Mouse (Mus musculus): ENCODE results near the gene Zkscan16. TPM values are rescaled to one million over a fixed set of nuclear protein-coding genes. Genes with fewer than 3 reads are reported as not detected.

The Zkscan16 gene
- total and polyA plus RNA-seq, 3 experiments, result not detected

DNA sequence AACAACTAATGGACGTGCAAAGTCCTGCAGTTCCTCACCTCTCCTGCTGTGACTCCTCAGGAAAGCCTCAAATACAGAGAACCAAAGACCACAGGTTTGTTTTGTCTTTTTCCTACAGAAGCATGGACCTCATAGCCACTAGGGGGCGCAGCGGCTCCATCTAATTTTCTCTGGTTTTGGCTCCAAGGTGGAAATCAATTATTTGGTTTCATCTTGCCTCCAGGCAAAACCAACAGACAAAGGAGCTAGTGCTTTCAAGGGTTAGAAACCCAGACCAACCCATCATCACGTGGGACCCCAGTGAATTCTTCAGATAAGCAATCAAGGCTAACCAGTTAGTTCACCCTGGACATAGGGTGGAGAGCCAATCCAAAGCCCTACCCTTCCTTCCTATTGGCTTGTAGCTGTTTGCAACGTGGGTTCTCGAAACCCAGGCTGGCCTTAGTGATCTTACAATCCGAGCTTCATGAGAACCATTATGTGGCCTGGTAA is 41.8 kb downstream of the Zkscan16 start (continued):
- no peak for TF ChIP-seq USF2 (IDR thresholded peaks at IDR 0.05; ENCODE audit: borderline replicate concordance in 1 of 2, insufficient read depth in 1 of 2, low read depth in 1 of 2, low read length in 2 of 2)
- no peak for TF ChIP-seq MAFK (IDR thresholded peaks at IDR 0.05; ENCODE audit: borderline replicate concordance, low read depth, low read length)
- no peak for TF ChIP-seq BHLHE40 (IDR thresholded peaks at IDR 0.05; ENCODE audit: borderline replicate concordance, low read depth, low read length)
- TF ChIP-seq TAL1 (IDR thresholded peaks at IDR 0.05; ENCODE audit: low read length), result 0 out of 2 replicates have a peak, but pooled peaks have one; percentile 6
- peak; percentile 50; the same call in 1 of the 2 replicates for TF ChIP-seq MAX (IDR thresholded peaks at IDR 0.05; ENCODE audit: low read length)
- no peak for TF ChIP-seq GABPA (IDR thresholded peaks at IDR 0.05; ENCODE audit: low read depth, low read length)
- 0 out of 2 replicates have a peak, but pooled peaks have one; percentile 24 for TF ChIP-seq TBP (IDR thresholded peaks at IDR 0.05; ENCODE audit: low read depth, low read length)
- no peak for TF ChIP-seq KAT2A (conservative IDR thresholded peaks at IDR 0.05; ENCODE audit: low read depth, low read length)
- no peak for TF ChIP-seq NRF1 (IDR thresholded peaks at IDR 0.05; ENCODE audit: insufficient read depth, low read depth, low read length, poor library complexity, severe bottlenecking)
- no peak for TF ChIP-seq POLR2AphosphoS2 (IDR thresholded peaks at IDR 0.05; ENCODE audit: low read length)
- TF ChIP-seq UBTF (IDR thresholded peaks at IDR 0.05; ENCODE audit: borderline replicate concordance, insufficient read depth, low read depth, low read length), result no peak
- TF ChIP-seq SMC3 (IDR thresholded peaks at IDR 0.05; ENCODE audit: low read depth, low read length), result peak; percentile 90
- no peak for TF ChIP-seq E2F4 (IDR thresholded peaks at IDR 0.05; ENCODE audit: borderline replicate concordance, low read depth, low read length)
- TF ChIP-seq EP300 (IDR thresholded peaks at IDR 0.05; ENCODE audit: low read depth in 1 of 2, low read length in 2 of 2), result peak in 1 of 2 experiments; percentile 22; a peak in 1 of 4 replicates
- TF ChIP-seq NELFE (IDR thresholded peaks at IDR 0.05; ENCODE audit: low read depth, low read length), result no peak
- TF ChIP-seq SIN3A (IDR thresholded peaks at IDR 0.05; ENCODE audit: low read length), result peak; percentile 75
- TF ChIP-seq ZKSCAN1 (IDR thresholded peaks at IDR 0.05; ENCODE audit: low read depth, low read length), result no peak

DNA sequence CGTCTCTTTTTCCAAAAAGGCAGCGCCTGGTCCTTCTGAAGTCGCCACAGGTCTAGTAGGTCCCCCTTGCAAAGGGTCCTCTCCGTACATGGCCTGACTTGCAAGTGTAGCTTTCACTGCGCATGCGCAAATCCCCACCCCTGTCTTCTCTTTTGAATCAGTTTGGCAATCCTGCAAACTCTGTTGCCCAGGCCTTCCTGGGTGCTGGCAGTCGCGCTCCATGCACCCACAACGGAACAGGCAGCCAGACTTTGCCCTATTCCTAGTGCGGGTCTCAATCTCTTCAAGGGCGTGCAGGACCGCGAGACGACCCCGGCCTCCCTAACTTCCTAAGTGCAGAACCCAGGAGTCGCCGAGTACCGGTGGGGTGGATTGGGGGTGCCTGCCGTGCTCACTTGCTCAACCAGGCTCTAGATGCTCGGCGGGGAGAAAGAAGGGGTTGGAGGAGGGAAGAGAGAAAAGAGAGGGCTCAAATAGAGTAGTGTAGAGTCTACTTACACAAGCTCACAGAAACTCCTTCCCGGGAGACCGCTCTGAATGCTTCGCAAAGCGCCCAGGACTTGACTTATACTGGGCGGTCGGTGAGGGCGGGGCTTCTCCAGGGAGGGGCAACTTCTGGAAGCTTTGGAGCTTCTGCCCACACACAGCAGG is 43.2 kb downstream of the Zkscan16 start, which contains the start of gene Ptgr1:
Gene Ptgr1, minus strand, starts transcription at position 580 of the 651 bp plus-strand sequence.
- no peaks in the 10 kb centered on the region; the same call in 1 of the 2 replicates for H3K79me2 ChIP-seq (ENCODE audit: control insufficient read depth, insufficient read depth, low read length, poor library complexity)
- H3K9me3 ChIP-seq (replicated peaks; ENCODE audit: insufficient read depth, low read length), result no peaks in the 10 kb centered on the region
- H3K4me1 ChIP-seq (ENCODE audit: control insufficient read depth in 1 of 2, insufficient read depth in 2 of 2, low read length in 2 of 2), result peaks cover 18 to 32% of the 10 kb centered on the region in 2 experiments
- peak within 1 kb of the TSS; percentile 66 for H3K27ac ChIP-seq (ENCODE audit: control insufficient read depth, low read depth, low read length)
- peak; percentile 97 for DNase-seq (ENCODE audit: low read depth, low spot score)
- peak within 1 kb of the TSS; percentile 88 to 89 for H3K4me3 ChIP-seq (ENCODE audit: control insufficient read depth in 1 of 2, insufficient read depth in 1 of 2, low read depth in 2 of 2, low read length in 2 of 2)
- H3K9ac ChIP-seq (ENCODE audit: control insufficient read depth, low read depth, low read length, poor library complexity, severe bottlenecking), result peak within 1 kb of the TSS; percentile 57
- H3K36me3 ChIP-seq (ENCODE audit: control insufficient read depth in 1 of 2, insufficient read depth in 2 of 2, low read length in 2 of 2), result peaks cover 0 to 28% of the 10 kb centered on the region in 2 experiments; a peak in 2 of 4 replicates
- H3K27me3 ChIP-seq (ENCODE audit: control insufficient read depth in 1 of 2, insufficient read depth in 2 of 2, low read length in 2 of 2), result no peaks in the 10 kb centered on the region
- TF ChIP-seq E2F4 (IDR thresholded peaks at IDR 0.05; ENCODE audit: borderline replicate concordance, low read depth, low read length), result no peak
- TF ChIP-seq ELF1 (IDR thresholded peaks at IDR 0.05; ENCODE audit: low read depth, low read length), result no peak
- TF ChIP-seq RCOR1 (IDR thresholded peaks at IDR 0.05; ENCODE audit: low read depth, low read length), result no peak
- TF ChIP-seq GATA1 (IDR thresholded peaks at IDR 0.05; ENCODE audit: low read depth, low read length), result no peak
- TF ChIP-seq ZKSCAN1 (IDR thresholded peaks at IDR 0.05; ENCODE audit: low read depth, low read length), result no peak
- TF ChIP-seq MEF2A (IDR thresholded peaks at IDR 0.05; ENCODE audit: extremely low read depth, insufficient replicate concordance, low read depth, low read length, poor library complexity, severe bottlenecking), result no peak
- TF ChIP-seq EP300 (IDR thresholded peaks at IDR 0.05; ENCODE audit: low read depth in 1 of 2, low read length in 2 of 2), result no peak
- TF ChIP-seq UBTF (IDR thresholded peaks at IDR 0.05; ENCODE audit: borderline replicate concordance, insufficient read depth, low read depth, low read length), result no peak
- TF ChIP-seq POLR2AphosphoS2 (IDR thresholded peaks at IDR 0.05; ENCODE audit: low read length), result no peak; the same call in 1 of the 2 replicates
- TF ChIP-seq ETS1 (IDR thresholded peaks at IDR 0.05; ENCODE audit: low read depth, low read length), result no peak
- peak; percentile 85; the same call in 1 of the 2 replicates for TF ChIP-seq MAZ (IDR thresholded peaks at IDR 0.05; ENCODE audit: low read depth, low read length)
- no peak for TF ChIP-seq SMC3 (IDR thresholded peaks at IDR 0.05; ENCODE audit: low read depth, low read length)
- TF ChIP-seq ZC3H11A (IDR thresholded peaks at IDR 0.05; ENCODE audit: low read depth, low read length), result no peak
- peak; percentile 90 for TF ChIP-seq NRF1 (IDR thresholded peaks at IDR 0.05; ENCODE audit: insufficient read depth, low read depth, low read length, poor library complexity, severe bottlenecking)
- no peak for TF ChIP-seq BHLHE40 (IDR thresholded peaks at IDR 0.05; ENCODE audit: borderline replicate concordance, low read depth, low read length)
- peak; percentile 58 for TF ChIP-seq MXI1 (IDR thresholded peaks at IDR 0.05; ENCODE audit: low read depth, low read length)
- no peak for TF ChIP-seq CTCF (IDR thresholded peaks at IDR 0.05 in 2 of 3, conservative IDR thresholded peaks at IDR 0.05 in 1 of 3; ENCODE audit: control insufficient read depth in 1 of 3, insufficient read depth in 1 of 3, low read depth in 2 of 3, low read length in 3 of 3, poor library complexity in 1 of 3, severe bottlenecking in 1 of 3)
- no peak for TF ChIP-seq CHD1 (IDR thresholded peaks at IDR 0.05; ENCODE audit: low read depth, low read length)
- no peak for TF ChIP-seq KAT2A (conservative IDR thresholded peaks at IDR 0.05; ENCODE audit: low read depth, low read length)
- peak; percentile 26; the same call in 1 of the 2 replicates for TF ChIP-seq ZMIZ1 (IDR thresholded peaks at IDR 0.05; ENCODE audit: low read depth, low read length)
- TF ChIP-seq USF2 (IDR thresholded peaks at IDR 0.05; ENCODE audit: borderline replicate concordance in 1 of 2, insufficient read depth in 1 of 2, low read depth in 1 of 2, low read length in 2 of 2), result no peak
- TF ChIP-seq NELFE (IDR thresholded peaks at IDR 0.05; ENCODE audit: low read depth, low read length), result peak; percentile 49; the same call in 1 of the 2 replicates
- peak; percentile 6; the same call in 1 of the 2 replicates for TF ChIP-seq TCF12 (IDR thresholded peaks at IDR 0.05; ENCODE audit: low read depth, low read length)
- no peak for TF ChIP-seq MAX (IDR thresholded peaks at IDR 0.05; ENCODE audit: low read length)

Data from MEL (cell line).